Mouse (Mus musculus) G1E (cell line): ENCODE results near the gene Pcsk2.

ENCODE experiments used
- CTCF ChIP-seq: IDR thresholded peaks from 2 replicates; pipeline ENCODE4 v1.5.1; 2012; ENCODE audit warnings: low read depth, low read length, inconsistent platforms, mixed read lengths
- GATA1 ChIP-seq: IDR thresholded peaks from 2 replicates; pipeline ENCODE4 v1.6.1; 2012; ENCODE audit warnings: borderline replicate concordance, low read length, inconsistent platforms, mixed read lengths
- GATA2 ChIP-seq: IDR thresholded peaks from 2 replicates; pipeline ENCODE4 v1.6.1; 2012; ENCODE audit warnings: low read depth, low read length, inconsistent platforms, borderline replicate concordance
- POLR2AphosphoS5 ChIP-seq: IDR thresholded peaks from 2 replicates; pipeline ENCODE4 v1.6.1; 2012; ENCODE audit warnings: low read depth, low read length, inconsistent platforms; ENCODE audit not compliant: insufficient replicate concordance
- TAL1 ChIP-seq: conservative IDR thresholded peaks from 2 replicates; pipeline ENCODE4 v1.6.1; 2012; ENCODE audit warnings: low read depth, low read length, inconsistent platforms, mixed read lengths

DNA sequence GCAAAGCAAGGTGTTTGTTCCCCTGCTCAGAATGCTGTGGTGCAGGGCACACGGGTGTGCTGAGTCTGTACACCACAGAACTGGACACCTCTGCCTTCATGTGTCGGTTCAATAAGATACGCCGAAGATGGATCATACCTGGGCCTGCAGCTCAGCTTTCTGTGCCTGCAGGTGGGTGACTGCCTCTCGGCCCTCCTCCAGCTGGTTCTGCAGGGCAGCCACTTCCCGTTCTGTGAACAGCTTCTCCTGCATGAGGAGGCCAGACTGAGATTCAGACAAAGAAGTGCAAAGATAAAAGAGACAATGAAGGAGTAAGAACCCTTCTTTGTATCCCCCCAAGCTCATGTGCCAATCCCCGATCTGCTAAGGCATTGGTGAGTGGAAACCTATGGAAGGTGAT lies 295.6 kb downstream of the Pcsk2 start:
- TF ChIP-seq GATA2 (no peak), CTCF (no peak), TAL1 (no peak), POLR2AphosphoS5 (no peak), GATA1 (no peak)
